Mouse (Mus musculus): ENCODE results near the gene Kcnc4. TPM values are rescaled to one million over a fixed set of nuclear protein-coding genes. Genes with fewer than 3 reads are reported as not detected.

Kcnc4 gene
- polyA plus RNA-seq (2012; ENCODE audit: insufficient read depth, low replicate concordance) = not detected in 2 replicates

- peaks cover 26% of the 10 kb centered on the region for H3K4me1 ChIP-seq
- H3K4me3 ChIP-seq (replicated peaks) = peak within 1 kb of the TSS; percentile 79
- H3K9me3 ChIP-seq = no peaks in the 10 kb centered on the region
- TF ChIP-seq GATA1 (IDR thresholded peaks at IDR 0.05; ENCODE audit: borderline replicate concordance, low read length) = no peak
- no peak for TF ChIP-seq FLI1 (IDR thresholded peaks at IDR 0.05; ENCODE audit: low read length)
- H3K27me3 ChIP-seq (replicated peaks) = peaks cover 97% of the 10 kb centered on the region
- no peaks in the 10 kb centered on the region for H3K36me3 ChIP-seq (replicated peaks; ENCODE audit: low read length)
Observed at GRCm38 (mm10) chr3:107459196-107459772, at the start of gene Kcnc4. Kcnc4 (minus strand) TSS chr3:107459552.

GRCm38 (mm10) chr3:107508696-107509095, 49.3 kb upstream of the Kcnc4 start:
- peaks cover 41% of the 10 kb centered on the region for H3K27me3 ChIP-seq (replicated peaks)
- no peaks in the 10 kb centered on the region for H3K4me1 ChIP-seq
- no peaks in the 10 kb centered on the region for H3K36me3 ChIP-seq (replicated peaks; ENCODE audit: low read length)
- no peaks in the 10 kb centered on the region for H3K9me3 ChIP-seq
- no peak overlapping the region for H3K4me3 ChIP-seq (replicated peaks)
- TF ChIP-seq FLI1 (IDR thresholded peaks at IDR 0.05; ENCODE audit: low read length) = no peak
- no peak for TF ChIP-seq GATA1 (IDR thresholded peaks at IDR 0.05; ENCODE audit: borderline replicate concordance, low read length)

GRCm38 (mm10) chr3:107507966-107508365, 48.6 kb upstream of the Kcnc4 start:
- Histone ChIP-seq H3K27me3 (replicated peaks) (peaks cover 39% of the 10 kb centered on the region), H3K36me3 (replicated peaks; ENCODE audit: low read length) (no peaks in the 10 kb centered on the region), H3K4me3 (replicated peaks) (no peak overlapping the region), H3K4me1 (no peaks in the 10 kb centered on the region), H3K9me3 (no peaks in the 10 kb centered on the region)
- no peak for TF ChIP-seq GATA1 (IDR thresholded peaks at IDR 0.05; ENCODE audit: borderline replicate concordance, low read length)
- no peak for TF ChIP-seq FLI1 (IDR thresholded peaks at IDR 0.05; ENCODE audit: low read length)

DNA sequence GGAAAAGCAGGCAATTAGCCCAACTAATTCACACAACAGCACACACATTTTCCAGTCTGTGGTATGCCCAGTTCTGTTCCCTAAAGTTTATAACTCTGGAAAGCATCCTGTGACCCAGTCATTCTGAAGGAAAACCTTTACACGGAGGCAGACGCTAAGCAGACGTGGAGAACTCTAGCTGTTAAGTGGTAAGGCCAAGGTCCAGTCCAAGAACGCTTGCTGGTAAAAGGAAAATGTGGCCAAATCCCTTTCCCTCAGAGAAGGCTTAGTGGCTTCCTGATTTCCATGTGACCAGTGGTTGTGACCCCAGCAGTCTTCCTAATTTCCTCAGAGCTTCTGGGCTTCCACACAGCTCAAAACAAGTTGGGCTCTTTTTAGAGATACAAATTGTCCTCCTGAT, 47.2 kb upstream of the Kcnc4 start:
- Histone ChIP-seq H3K4me1 (no peaks in the 10 kb centered on the region), H3K36me3 (replicated peaks; ENCODE audit: low read length) (no peaks in the 10 kb centered on the region), H3K27me3 (replicated peaks) (peaks cover 39% of the 10 kb centered on the region), H3K9me3 (no peaks in the 10 kb centered on the region), H3K4me3 (replicated peaks) (no peak overlapping the region)
- TF ChIP-seq FLI1 (IDR thresholded peaks at IDR 0.05; ENCODE audit: low read length) = no peak
- no peak for TF ChIP-seq GATA1 (IDR thresholded peaks at IDR 0.05; ENCODE audit: borderline replicate concordance, low read length)

- no peak for TF ChIP-seq FLI1 (IDR thresholded peaks at IDR 0.05; ENCODE audit: low read length)
- TF ChIP-seq GATA1 (IDR thresholded peaks at IDR 0.05; ENCODE audit: borderline replicate concordance, low read length) = no peak
Observed at GRCm38 (mm10) chr3:107505464-107506367, 46.4 kb upstream of the Kcnc4 start.

GRCm38 (mm10) chr3:107504542-107504941, 45.2 kb upstream of the Kcnc4 start:
- Histone ChIP-seq H3K4me3 (replicated peaks) (no peak overlapping the region), H3K27me3 (replicated peaks) (peaks cover 38% of the 10 kb centered on the region), H3K4me1 (no peaks in the 10 kb centered on the region), H3K36me3 (replicated peaks; ENCODE audit: low read length) (no peaks in the 10 kb centered on the region), H3K9me3 (peaks cover 10% of the 10 kb centered on the region)
- no peak for TF ChIP-seq FLI1 (IDR thresholded peaks at IDR 0.05; ENCODE audit: low read length)
- no peak for TF ChIP-seq GATA1 (IDR thresholded peaks at IDR 0.05; ENCODE audit: borderline replicate concordance, low read length)

More at GRCm38 (mm10) chr3:107505464-107506367, 46.4 kb upstream of the Kcnc4 start:
- no peaks in the 10 kb centered on the region for H3K36me3 ChIP-seq (replicated peaks; ENCODE audit: low read length)
- H3K9me3 ChIP-seq = peaks cover 1% of the 10 kb centered on the region; the same call in 1 of the 2 replicates
- H3K27me3 ChIP-seq (replicated peaks) = peaks cover 41% of the 10 kb centered on the region
- no peaks in the 10 kb centered on the region for H3K4me1 ChIP-seq
- H3K4me3 ChIP-seq (replicated peaks) = no peak overlapping the region

GRCm38 (mm10) chr3:107503716-107504115, 44.4 kb upstream of the Kcnc4 start:
- H3K9me3 ChIP-seq = peaks cover 12% of the 10 kb centered on the region
- no peaks in the 10 kb centered on the region for H3K36me3 ChIP-seq (replicated peaks; ENCODE audit: low read length)
- no peak overlapping the region for H3K4me3 ChIP-seq (replicated peaks)
- peaks cover 41% of the 10 kb centered on the region for H3K27me3 ChIP-seq (replicated peaks)
- TF ChIP-seq FLI1 (IDR thresholded peaks at IDR 0.05; ENCODE audit: low read length) (no peak), GATA1 (IDR thresholded peaks at IDR 0.05; ENCODE audit: borderline replicate concordance, low read length) (no peak)
- H3K4me1 ChIP-seq = no peaks in the 10 kb centered on the region

DNA sequence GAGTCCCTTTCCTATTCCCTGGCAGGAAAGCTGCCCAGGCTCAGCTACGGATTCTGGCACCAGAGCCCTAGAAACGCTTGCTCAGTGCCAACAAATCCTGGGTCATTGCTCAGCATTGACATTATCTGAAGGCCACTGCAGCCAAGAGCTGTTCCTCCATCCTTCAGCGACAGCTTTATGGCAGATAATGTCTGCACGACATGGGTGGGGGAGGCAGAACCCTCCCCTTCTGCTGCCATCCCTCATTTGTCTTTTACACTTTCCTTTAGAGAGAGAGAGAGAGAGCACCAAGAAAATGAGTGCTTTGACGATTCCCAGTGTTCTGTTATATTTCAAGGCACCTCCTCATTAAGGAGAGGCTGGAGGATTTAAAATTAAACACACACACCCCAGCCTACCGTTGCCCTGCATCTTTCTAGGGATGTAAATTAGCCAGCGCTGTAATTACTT, 42.4 kb upstream of the Kcnc4 start:
- Histone ChIP-seq H3K4me3 (replicated peaks) (no peak overlapping the region), H3K4me1 (no peaks in the 10 kb centered on the region), H3K27me3 (replicated peaks) (peaks cover 40% of the 10 kb centered on the region), H3K9me3 (peaks cover 12% of the 10 kb centered on the region), H3K36me3 (replicated peaks; ENCODE audit: low read length) (no peaks in the 10 kb centered on the region)
- TF ChIP-seq FLI1 (IDR thresholded peaks at IDR 0.05; ENCODE audit: low read length) (no peak), GATA1 (IDR thresholded peaks at IDR 0.05; ENCODE audit: borderline replicate concordance, low read length) (no peak)

DNA sequence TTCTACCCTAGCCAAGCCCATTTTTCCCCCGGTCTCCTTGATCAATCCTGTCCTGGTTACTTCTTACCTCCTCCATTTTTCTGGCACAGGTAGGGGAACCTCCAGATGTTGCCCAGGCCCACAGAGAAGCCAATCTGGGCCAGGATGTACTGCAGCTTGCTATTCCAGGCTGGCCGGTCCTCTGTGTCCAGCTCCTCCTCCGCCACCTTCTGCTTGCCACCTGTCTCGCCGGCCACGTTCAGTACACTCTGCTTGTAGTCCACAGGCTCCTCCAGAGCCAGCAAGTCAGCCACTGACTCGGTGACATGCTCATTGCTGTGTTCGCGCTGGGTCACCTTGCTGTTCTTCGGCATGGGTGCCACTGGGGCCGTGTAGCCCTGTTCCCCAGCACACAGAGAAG, 40.9 kb upstream of the Kcnc4 start:
- peaks cover 43% of the 10 kb centered on the region for H3K27me3 ChIP-seq (replicated peaks)
- peaks cover 12% of the 10 kb centered on the region for H3K9me3 ChIP-seq
- no peak for TF ChIP-seq FLI1 (IDR thresholded peaks at IDR 0.05; ENCODE audit: low read length)
- TF ChIP-seq GATA1 (IDR thresholded peaks at IDR 0.05; ENCODE audit: borderline replicate concordance, low read length) = no peak
- no peaks in the 10 kb centered on the region for H3K4me1 ChIP-seq
- no peaks in the 10 kb centered on the region for H3K36me3 ChIP-seq (replicated peaks; ENCODE audit: low read length)
- H3K4me3 ChIP-seq (replicated peaks) = no peak overlapping the region

Data from megakaryocyte, embryonic 14.5 days (primary cell).